Mouse (Mus musculus) layer of hippocampus, adult 18-20 months (tissue): ENCODE results near the gene Napepld. TPM values are rescaled to one million over a fixed set of nuclear protein-coding genes. Genes with fewer than 3 reads are reported as not detected.
"Not testable (repeated sequence)": the region's sequence is repeated elsewhere in the genome, so short reads cannot be mapped to it uniquely, and the experiment has no call there.

Source experiments
- DNase-seq, 2 experiments: peaks; one replicate each; pipeline ENCODE4 v3.0.0; 2022; ENCODE audit warnings: low spot score in 2 of 2
- total RNA-seq, 2 experiments: library from RNA; stranded (reverse); gene quantifications; 2 replicates each; pipeline ENCODE4 v1.2.3; 2021

Napepld gene
- total RNA-seq, 2 experiments from 2014 or later: 31.6 to 31.8 TPM

- DNase-seq: no peak
Measured at GRCm38 (mm10) chr5:21669307-21669706, 31.9 kb downstream of the Napepld start.

GRCm38 (mm10) chr5:21667191-21668137 is 33.7 kb downstream of the Napepld start:
- no peak for DNase-seq

GRCm38 (mm10) chr5:21663081-21663480 is 38.1 kb downstream of the Napepld start:
- no peak for DNase-seq

- DNase-seq: peak in 1 of 2 experiments; percentile 78
Measured at GRCm38 (mm10) chr5:21660850-21661249, 40.3 kb downstream of the Napepld start.

- peak; percentile 54 to 88 for DNase-seq
Measured at GRCm38 (mm10) chr5:21658623-21659395, 42.4 kb downstream of the Napepld start.

GRCm38 (mm10) chr5:21658038-21658437 is 43.2 kb downstream of the Napepld start:
- DNase-seq: no peak

GRCm38 (mm10) chr5:21656912-21657311 is 44.3 kb downstream of the Napepld start:
- DNase-seq: no peak

- DNase-seq: no peak
Measured at GRCm38 (mm10) chr5:21651885-21652612, 49.1 kb downstream of the Napepld start.

- no peak for DNase-seq
Measured at GRCm38 (mm10) chr5:21650736-21651135, 50.5 kb downstream of the Napepld start.

- DNase-seq: no peak
Measured at GRCm38 (mm10) chr5:21646133-21646491, 55.1 kb downstream of the Napepld start.

GRCm38 (mm10) chr5:21645439-21646132 is 55.6 kb downstream of the Napepld start, which contains the start of the genes Fbxl13 and Armc10:
TSS of gene Fbxl13 (minus strand) at chr5:21645634.
TSS of gene Armc10 (plus strand) at chr5:21645813.
- peak; percentile 77 to 91 for DNase-seq

- no peak for DNase-seq
Measured at GRCm38 (mm10) chr5:21644891-21645438, 56.2 kb downstream of the Napepld start.

- no peak for DNase-seq
Measured at GRCm38 (mm10) chr5:21643606-21644005, 57.6 kb downstream of the Napepld start.

- peak in 1 of 2 experiments; percentile 69 for DNase-seq
Measured at GRCm38 (mm10) chr5:21640961-21641360, 60.2 kb downstream of the Napepld start.

- no peak for DNase-seq
Measured at GRCm38 (mm10) chr5:21625916-21626315, 75.3 kb downstream of the Napepld start.

- no peak for DNase-seq
Measured at GRCm38 (mm10) chr5:21616450-21617009, 84.7 kb downstream of the Napepld start.

GRCm38 (mm10) chr5:21614299-21614698 is 86.9 kb downstream of the Napepld start:
- not testable (repeated sequence) for DNase-seq
